Mouse (Mus musculus) induced T-regulatory cell, adult 2 months (primary cell): ENCODE results near the gene Atp5e.

Source experiments
- DNase-seq: peaks from one replicate; pipeline ENCODE4 v3.0.0-alpha.2; 2012; ENCODE audit warnings: low read depth

Atp5e gene

GRCm38 (mm10) chr2:174446905-174447304 is 17.0 kb downstream of the Atp5e start:
- DNase-seq, result no peak

- DNase-seq, result no peak
These were observed 17.4 kb downstream of the Atp5e start for GRCm38 (mm10) chr2:174446492-174446891.

- no peak for DNase-seq
These were observed 18.9 kb downstream of the Atp5e start for GRCm38 (mm10) chr2:174445018-174445417.

GRCm38 (mm10) chr2:174444359-174444758 is 19.5 kb downstream of the Atp5e start:
- no peak for DNase-seq

- no peak for DNase-seq
These were observed 20.9 kb downstream of the Atp5e start for GRCm38 (mm10) chr2:174443046-174443445.

- peak; percentile 56 for DNase-seq
These were observed 21.4 kb downstream of the Atp5e start for GRCm38 (mm10) chr2:174442460-174442859.

GRCm38 (mm10) chr2:174441898-174442297 is 22.0 kb downstream of the Atp5e start:
- DNase-seq, result no peak

- DNase-seq, result no peak
These were observed 23.9 kb downstream of the Atp5e start for GRCm38 (mm10) chr2:174439961-174440360.

- DNase-seq, result no peak
These were observed 24.5 kb downstream of the Atp5e start for GRCm38 (mm10) chr2:174439450-174439838.

- DNase-seq, result peak; percentile 83
These were observed 25.0 kb downstream of the Atp5e start, which contains the start of gene Ctsz for GRCm38 (mm10) chr2:174438737-174439449. Gene Ctsz (minus strand): TSS chr2:174439039.

- no peak for DNase-seq
These were observed 25.7 kb downstream of the Atp5e start for GRCm38 (mm10) chr2:174438181-174438580.

- peak; percentile 58 for DNase-seq
These were observed 26.3 kb downstream of the Atp5e start for GRCm38 (mm10) chr2:174437697-174437982.

GRCm38 (mm10) chr2:174436916-174437696 is 26.8 kb downstream of the Atp5e start:
- DNase-seq, result no peak

GRCm38 (mm10) chr2:174436076-174436701 is 27.7 kb downstream of the Atp5e start:
- peak; percentile 18 for DNase-seq

- DNase-seq, result no peak
These were observed 29.0 kb downstream of the Atp5e start for GRCm38 (mm10) chr2:174434943-174435342.

- DNase-seq, result no peak
These were observed 34.8 kb downstream of the Atp5e start for GRCm38 (mm10) chr2:174428996-174429591.

- no peak for DNase-seq
These were observed 35.6 kb downstream of the Atp5e start for GRCm38 (mm10) chr2:174428076-174428835.

- no peak for DNase-seq
These were observed 37.0 kb downstream of the Atp5e start for GRCm38 (mm10) chr2:174426856-174427255.

GRCm38 (mm10) chr2:174424301-174425085 is 39.4 kb downstream of the Atp5e start:
- no peak for DNase-seq

GRCm38 (mm10) chr2:174421107-174421506 is 42.8 kb downstream of the Atp5e start:
- DNase-seq, result no peak

GRCm38 (mm10) chr2:174415731-174416310 is 48.1 kb downstream of the Atp5e start, which contains the start of gene Nelfcd:
Gene Nelfcd (plus strand): TSS chr2:174415804.
- DNase-seq, result peak; percentile 100
